Mouse (Mus musculus): ENCODE data around the gene Pls3. TPM values are rescaled to one million over a fixed set of nuclear protein-coding genes. Genes with fewer than 3 reads are reported as not detected.

Pls3 gene
- polyA plus RNA-seq (2014; fragmentation: Nextera tagmentation; extraction: Ambion mirVana): 155 and 165 TPM in 2 replicates

DNA sequence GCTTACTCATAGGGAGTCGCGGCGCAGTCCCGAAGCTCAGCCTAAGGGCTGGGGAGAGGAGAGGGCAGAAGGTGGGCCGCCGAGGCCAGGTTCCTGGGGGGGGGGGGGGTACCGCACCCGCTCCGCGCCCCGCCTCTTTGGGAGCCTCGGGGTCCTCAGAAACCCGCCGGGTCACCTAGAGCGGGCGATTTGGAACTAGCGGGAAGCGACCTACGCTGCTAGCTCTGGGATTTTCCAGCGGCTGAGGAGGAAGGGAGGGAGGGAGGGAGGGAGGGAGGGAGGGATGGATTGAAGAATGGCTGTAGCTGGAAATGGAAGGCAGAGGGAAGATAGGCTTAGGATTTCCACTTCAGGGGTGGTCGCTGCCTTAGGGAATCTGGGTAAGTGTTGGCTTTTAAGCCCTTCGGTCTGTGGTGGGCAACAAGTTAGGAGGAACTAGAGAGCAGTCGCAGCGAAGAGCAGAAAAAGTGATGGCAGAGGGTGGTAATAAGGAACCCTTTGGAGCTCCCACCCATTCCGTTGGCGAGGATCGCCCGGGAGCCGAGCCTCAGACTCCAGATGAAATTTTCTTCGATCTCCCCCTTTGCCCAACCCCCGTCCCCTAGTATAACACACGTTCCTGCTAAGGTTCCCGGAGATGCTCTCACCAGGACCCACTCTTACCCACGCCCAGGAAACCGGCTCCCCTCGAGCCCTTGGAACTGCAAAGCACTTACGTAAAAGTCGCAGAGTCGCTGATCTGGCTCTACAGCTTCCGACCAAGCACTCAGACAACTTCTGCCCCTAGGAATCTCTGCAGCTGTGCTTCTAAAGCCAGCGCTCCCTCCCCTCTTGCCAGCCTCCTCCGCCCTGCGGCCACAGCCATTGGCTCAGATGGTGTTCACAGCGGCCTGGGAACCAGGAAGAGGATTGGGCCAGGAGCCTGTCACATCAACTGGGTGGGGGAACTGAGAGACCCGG is at the start of gene Pls3:
TSS of gene Pls3 (minus strand) at position 851 of the 960 bp plus-strand sequence.
- Histone ChIP-seq H3K27me3 (ENCODE audit: insufficient read depth, low read length) (no peaks in the 10 kb centered on the region), H3K27ac (ENCODE audit: low read depth) (peak within 1 kb of the TSS; percentile 88), H3K9ac (peak within 1 kb of the TSS; percentile 56), H3K9me3 (ENCODE audit: low read depth, low read length) (no peaks in the 10 kb centered on the region), H3K4me3 (ENCODE audit: low read depth, low read length) (peak within 1 kb of the TSS; percentile 49), H3K4me1 (ENCODE audit: insufficient read depth) (no peaks in the 10 kb centered on the region), H3K4me2 (peak within 1 kb of the TSS; percentile 57), H3K36me3 (ENCODE audit: insufficient read depth) (no peaks in the 10 kb centered on the region)
- WGBS: 10% methylated on average over 42 of the region's 45 CpGs
- ATAC-seq (ENCODE audit: insufficient read depth): peak; percentile 99
- no peak for TF ChIP-seq CTCF (IDR thresholded peaks at IDR 0.05; ENCODE audit: low read depth)
- peak; percentile 92 for DNase-seq

DNA sequence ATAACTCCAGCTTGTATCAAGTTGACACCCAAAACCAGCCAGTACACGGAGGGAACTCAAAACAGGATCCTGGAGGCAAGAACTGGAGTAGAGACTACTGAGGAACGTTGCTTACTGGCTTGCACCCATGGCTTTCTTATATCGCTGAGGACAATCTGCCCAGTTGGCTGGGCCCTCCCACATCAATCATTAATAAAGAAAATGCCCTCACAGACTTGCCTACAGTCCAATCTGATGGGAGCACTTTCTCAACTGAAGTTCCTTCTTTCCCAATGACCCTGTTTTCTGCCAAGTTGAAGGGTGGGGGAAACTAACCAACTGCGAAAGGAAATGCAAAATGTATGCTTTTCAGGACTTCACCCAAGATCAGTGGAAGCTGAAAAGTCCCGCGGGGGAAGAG is 20.7 kb upstream of the Pls3 start:
- no peak for ATAC-seq (ENCODE audit: insufficient read depth)

DNA sequence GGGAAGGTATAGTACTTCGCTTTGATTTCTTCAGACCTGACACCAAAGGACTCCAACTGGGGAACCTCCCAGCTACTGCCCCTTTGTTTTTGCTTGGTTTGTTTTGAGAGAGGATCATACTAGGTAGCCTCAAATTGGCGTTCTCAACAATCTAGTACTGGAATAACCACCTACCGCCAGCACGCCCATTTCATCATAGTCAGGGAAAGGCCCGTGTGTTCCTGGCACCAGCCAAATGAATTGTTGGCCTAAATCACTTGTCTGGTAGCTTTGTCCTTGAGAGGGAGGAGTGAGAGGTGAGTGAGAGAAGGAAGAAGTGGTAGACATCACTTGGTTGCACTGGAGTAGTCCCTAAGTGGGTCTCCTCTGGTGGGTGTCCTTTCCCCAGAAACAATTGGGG is 584 bp upstream of the Pls3 start:
- WGBS: 7% methylated on average over 5 of the region's 5 CpGs
- Histone ChIP-seq H3K27me3 (ENCODE audit: insufficient read depth, low read length) (no peaks in the 10 kb centered on the region), H3K9me3 (ENCODE audit: low read depth, low read length) (no peaks in the 10 kb centered on the region), H3K4me3 (ENCODE audit: low read depth, low read length) (peak overlapping the region; percentile 49), H3K4me2 (peak overlapping the region; percentile 57), H3K4me1 (ENCODE audit: insufficient read depth) (no peaks in the 10 kb centered on the region), H3K36me3 (ENCODE audit: insufficient read depth) (no peaks in the 10 kb centered on the region), H3K27ac (ENCODE audit: low read depth) (no peak overlapping the region), H3K9ac (no peak overlapping the region)
- ATAC-seq (ENCODE audit: insufficient read depth) (no peak), DNase-seq (no peak)
- TF ChIP-seq CTCF (IDR thresholded peaks at IDR 0.05; ENCODE audit: low read depth): no peak

More for the DNA sequence above, 20.7 kb upstream of the Pls3 start:
- Histone ChIP-seq H3K4me1 (ENCODE audit: insufficient read depth) (no peaks in the 10 kb centered on the region), H3K4me2 (no peak overlapping the region), H3K9ac (no peak overlapping the region), H3K27me3 (ENCODE audit: insufficient read depth, low read length) (no peaks in the 10 kb centered on the region), H3K9me3 (ENCODE audit: low read depth, low read length) (no peaks in the 10 kb centered on the region), H3K4me3 (ENCODE audit: low read depth, low read length) (no peak overlapping the region), H3K36me3 (ENCODE audit: insufficient read depth) (no peaks in the 10 kb centered on the region), H3K27ac (ENCODE audit: low read depth) (no peak overlapping the region)
- TF ChIP-seq CTCF (IDR thresholded peaks at IDR 0.05; ENCODE audit: low read depth): no peak
- WGBS: 54% methylated on average over 6 of the region's 6 CpGs
- no peak for DNase-seq

DNA sequence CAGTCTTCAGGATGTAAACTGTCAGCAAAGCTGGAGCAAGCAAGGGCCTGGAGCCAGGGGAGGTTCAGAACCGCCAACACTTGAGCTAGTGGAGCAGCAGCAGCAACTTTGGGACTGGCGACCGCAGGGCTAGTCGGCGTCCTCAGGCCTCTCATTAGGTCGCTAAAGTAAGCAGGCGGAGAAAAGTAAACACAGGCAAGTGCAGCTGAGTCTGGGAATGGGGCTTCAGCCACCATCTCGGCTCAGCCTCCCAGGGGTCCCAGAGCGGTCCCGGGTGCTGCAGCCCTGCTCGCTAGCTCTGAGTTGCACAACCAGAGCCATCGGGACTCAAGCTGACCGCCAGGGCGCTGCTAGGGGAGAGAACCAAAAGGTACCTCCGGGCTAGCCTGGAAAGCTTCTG is 1.2 kb downstream of the Pls3 start:
- ATAC-seq (ENCODE audit: insufficient read depth) (peak; percentile 45), DNase-seq (peak; percentile 70)
- peak overlapping the region; percentile 63 for H3K27ac ChIP-seq (ENCODE audit: low read depth)
- H3K4me2 ChIP-seq: peak overlapping the region; percentile 57
- peak; percentile 39 for TF ChIP-seq CTCF (IDR thresholded peaks at IDR 0.05; ENCODE audit: low read depth)
- H3K36me3 ChIP-seq (ENCODE audit: insufficient read depth): no peaks in the 10 kb centered on the region
- H3K9ac ChIP-seq: peak overlapping the region; percentile 56
- no peaks in the 10 kb centered on the region for H3K4me1 ChIP-seq (ENCODE audit: insufficient read depth)
- H3K9me3 ChIP-seq (ENCODE audit: low read depth, low read length): no peaks in the 10 kb centered on the region
- 15% methylated on average over 15 of the region's 15 CpGs for WGBS
- peak overlapping the region; percentile 49 for H3K4me3 ChIP-seq (ENCODE audit: low read depth, low read length)
- H3K27me3 ChIP-seq (ENCODE audit: insufficient read depth, low read length): no peaks in the 10 kb centered on the region

DNA sequence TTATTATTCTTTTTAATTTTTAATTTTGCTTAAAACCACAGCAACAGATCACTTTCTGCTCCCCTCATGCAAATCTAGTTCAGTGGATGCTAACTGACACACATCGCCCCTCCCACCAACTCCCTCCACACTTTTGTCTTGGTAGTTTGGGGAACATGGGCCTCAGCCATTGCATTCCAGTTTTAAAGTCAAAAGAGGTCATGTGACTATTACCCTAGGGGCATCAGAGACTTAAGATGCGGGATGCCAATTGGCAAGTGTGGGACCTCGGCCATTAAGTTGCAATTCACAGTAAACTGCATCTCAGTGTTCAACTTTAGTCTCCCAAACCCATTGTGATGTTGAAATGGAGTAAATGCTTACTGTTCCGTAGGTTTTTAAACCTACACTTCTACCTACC is 1.7 kb downstream of the Pls3 start:
- peak overlapping the region; percentile 56 for H3K9ac ChIP-seq
- H3K27ac ChIP-seq (ENCODE audit: low read depth): peak overlapping the region; percentile 63; the same call in 1 of the 2 replicates
- H3K4me3 ChIP-seq (ENCODE audit: low read depth, low read length): peak overlapping the region; percentile 49

DNA sequence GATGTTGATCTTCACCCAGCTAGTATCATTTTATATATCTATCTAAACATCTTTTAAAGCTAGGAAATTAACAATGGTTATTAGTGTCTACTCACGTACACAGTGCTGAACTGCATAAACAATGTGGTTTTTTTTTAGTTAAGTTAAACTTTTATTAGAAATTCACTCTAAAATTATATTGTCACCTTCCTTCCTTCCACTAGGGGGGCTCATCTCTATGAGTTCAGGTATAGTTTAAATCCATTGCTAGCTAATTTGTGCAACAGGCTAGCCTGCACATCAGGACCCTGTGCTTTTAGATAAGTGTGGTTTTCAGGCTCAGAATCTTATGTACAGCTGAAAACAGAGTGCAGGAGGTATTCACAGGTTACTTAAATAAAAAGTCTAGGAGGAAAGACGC is 3.1 kb downstream of the Pls3 start:
- H3K4me3 ChIP-seq (ENCODE audit: low read depth, low read length): no peak overlapping the region
- peak; percentile 35 for TF ChIP-seq CTCF (IDR thresholded peaks at IDR 0.05; ENCODE audit: low read depth)
- H3K9me3 ChIP-seq (ENCODE audit: low read depth, low read length): no peaks in the 10 kb centered on the region
- H3K4me1 ChIP-seq (ENCODE audit: insufficient read depth): no peaks in the 10 kb centered on the region
- H3K27ac ChIP-seq (ENCODE audit: low read depth): no peak overlapping the region
- DNase-seq (peak; percentile 9), ATAC-seq (ENCODE audit: insufficient read depth) (no peak)
- no peaks in the 10 kb centered on the region for H3K27me3 ChIP-seq (ENCODE audit: insufficient read depth, low read length)
- no peak overlapping the region; the same call in 1 of the 2 replicates for H3K4me2 ChIP-seq
- 62% methylated on average over 2 of the region's 2 CpGs for WGBS
- no peaks in the 10 kb centered on the region for H3K36me3 ChIP-seq (ENCODE audit: insufficient read depth)
- H3K9ac ChIP-seq: no peak overlapping the region

More for the DNA sequence above, 1.7 kb downstream of the Pls3 start:
- TF ChIP-seq CTCF (IDR thresholded peaks at IDR 0.05; ENCODE audit: low read depth): no peak
- no peaks in the 10 kb centered on the region for H3K27me3 ChIP-seq (ENCODE audit: insufficient read depth, low read length)
- no peaks in the 10 kb centered on the region for H3K4me1 ChIP-seq (ENCODE audit: insufficient read depth)
- no peaks in the 10 kb centered on the region for H3K9me3 ChIP-seq (ENCODE audit: low read depth, low read length)
- DNase-seq: no peak
- no peak for ATAC-seq (ENCODE audit: insufficient read depth)
- H3K36me3 ChIP-seq (ENCODE audit: insufficient read depth): no peaks in the 10 kb centered on the region
- WGBS: 34% methylated on average over 4 of the region's 4 CpGs
- H3K4me2 ChIP-seq: peak overlapping the region; percentile 57

DNA sequence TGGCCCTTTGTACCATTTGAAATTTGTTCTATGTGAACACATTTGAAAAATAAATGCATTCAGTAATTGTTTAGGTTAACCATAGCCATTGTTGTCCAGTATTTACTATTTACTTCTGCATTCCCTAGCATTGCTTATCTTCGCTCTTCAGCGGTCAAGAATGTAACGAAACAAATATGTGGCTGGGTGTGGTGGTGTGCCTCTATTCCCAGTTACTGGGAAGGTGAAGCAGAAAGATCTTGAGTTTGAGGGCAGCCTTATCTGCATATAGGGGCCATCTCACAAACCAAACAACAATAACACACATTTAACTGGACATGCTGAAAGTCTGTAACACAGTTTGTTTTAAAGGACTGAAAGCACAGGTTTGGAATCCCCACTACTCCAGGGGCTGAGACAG is 13.3 kb downstream of the Pls3 start:
- Histone ChIP-seq H3K27me3 (ENCODE audit: insufficient read depth, low read length) (no peaks in the 10 kb centered on the region), H3K9me3 (ENCODE audit: low read depth, low read length) (no peaks in the 10 kb centered on the region), H3K4me1 (ENCODE audit: insufficient read depth) (no peaks in the 10 kb centered on the region), H3K9ac (no peak overlapping the region), H3K36me3 (ENCODE audit: insufficient read depth) (no peaks in the 10 kb centered on the region), H3K4me3 (ENCODE audit: low read depth, low read length) (no peak overlapping the region), H3K27ac (ENCODE audit: low read depth) (no peak overlapping the region), H3K4me2 (no peak overlapping the region)
- 74% methylated on average over 3 of the region's 3 CpGs for WGBS
- no peak for DNase-seq
- TF ChIP-seq CTCF (IDR thresholded peaks at IDR 0.05; ENCODE audit: low read depth): no peak
- ATAC-seq (ENCODE audit: insufficient read depth): no peak
